Mouse (Mus musculus): ENCODE results near the gene Hist1h3b. TPM values are rescaled to one million over a fixed set of nuclear protein-coding genes. Genes with fewer than 3 reads are reported as not detected.
"Not testable (repeated sequence)": the region's sequence is repeated elsewhere in the genome, so short reads cannot be mapped to it uniquely, and the experiment has no call there.

Hist1h3b gene
- total RNA-seq, 2 experiments from 2014 or later = 14.2 to 14.3 TPM

- intact Hi-C loops (cut with DNase I) = loop anchor here (10.0 kb wide), 1 partner anchor 1706 kb away; the partner anchor contains the start of genes Hist1h2ag, Hist1h2bj and Hist1h4i
- DNase-seq = not testable (repeated sequence)
Measured at GRCm38 (mm10) chr13:23750839-23751477, 1.1 kb upstream of the Hist1h3b start, which contains the start of gene Hist1h2ab. TSS of gene Hist1h2ab (plus strand) at chr13:23751126.

- intact Hi-C loops (cut with DNase I) = loop anchor here (10.0 kb wide), 1 partner anchor 1707 kb away; the partner anchor contains the start of genes Hist1h2ag, Hist1h2bj and Hist1h4i
- no peak for DNase-seq
Measured at GRCm38 (mm10) chr13:23751478-23751956, 550 bp upstream of the Hist1h3b start.

GRCm38 (mm10) chr13:23752742-23753172, 690 bp downstream of the Hist1h3b start:
- intact Hi-C loops (cut with DNase I) = loop anchor here (10.0 kb wide), 1 partner anchor 1708 kb away; the partner anchor contains the start of genes Hist1h2ag, Hist1h2bj and Hist1h4i
- DNase-seq = no peak

- intact Hi-C loops (cut with DNase I) = loop anchor here (10.0 kb wide), 1 partner anchor 1709 kb away; the partner anchor contains the start of genes Hist1h2ag, Hist1h2bj and Hist1h4i
- DNase-seq = no peak
Measured at GRCm38 (mm10) chr13:23753314-23754078, 1.4 kb downstream of the Hist1h3b start.

GRCm38 (mm10) chr13:23755000-23755399, 2.9 kb downstream of the Hist1h3b start:
- no peak for DNase-seq
- intact Hi-C loops (cut with DNase I) = loop anchor here (10.0 kb wide), 1 partner anchor 1710 kb away; the partner anchor contains the start of genes Hist1h2ag, Hist1h2bj and Hist1h4i

GRCm38 (mm10) chr13:23756790-23757189, 4.7 kb downstream of the Hist1h3b start, which contains the start of gene Hist1h4b:
TSS of gene Hist1h4b (plus strand) at chr13:23757013.
- peak; percentile 47 to 70 for DNase-seq
- intact Hi-C loops (cut with DNase I) = loop anchor here (10.0 kb wide), 1 partner anchor 1712 kb away; the partner anchor contains the start of genes Hist1h2ag, Hist1h2bj and Hist1h4i

GRCm38 (mm10) chr13:23757211-23757773, 5.2 kb downstream of the Hist1h3b start:
- no peak for DNase-seq
- intact Hi-C loops (cut with DNase I) = loop anchor here (10.0 kb wide), 1 partner anchor 1712 kb away; the partner anchor contains the start of genes Hist1h2ag, Hist1h2bj and Hist1h4i

DNA sequence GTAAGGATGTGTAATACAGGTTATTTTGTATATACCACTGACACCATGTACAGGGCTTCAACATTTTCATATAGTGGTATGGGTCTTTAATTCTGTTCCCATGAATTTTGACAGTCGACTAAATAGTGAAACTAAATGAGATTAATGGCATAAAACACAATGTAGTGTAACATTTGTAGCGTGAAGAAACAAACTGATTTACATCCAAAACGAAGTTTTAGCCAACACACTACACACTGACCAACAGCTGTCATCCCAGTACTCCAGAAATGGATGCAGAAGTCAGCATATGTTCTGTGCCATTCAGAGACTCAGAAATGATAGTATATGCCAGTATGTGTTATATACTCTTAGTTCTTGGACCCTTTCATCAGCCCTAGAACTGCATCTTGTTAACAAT, 5.9 kb downstream of the Hist1h3b start:
- no peak for DNase-seq
- intact Hi-C loops (cut with DNase I) = loop anchor here (10.0 kb wide), 1 partner anchor 1713 kb away; the partner anchor contains the start of genes Hist1h2ag, Hist1h2bj and Hist1h4i

DNA sequence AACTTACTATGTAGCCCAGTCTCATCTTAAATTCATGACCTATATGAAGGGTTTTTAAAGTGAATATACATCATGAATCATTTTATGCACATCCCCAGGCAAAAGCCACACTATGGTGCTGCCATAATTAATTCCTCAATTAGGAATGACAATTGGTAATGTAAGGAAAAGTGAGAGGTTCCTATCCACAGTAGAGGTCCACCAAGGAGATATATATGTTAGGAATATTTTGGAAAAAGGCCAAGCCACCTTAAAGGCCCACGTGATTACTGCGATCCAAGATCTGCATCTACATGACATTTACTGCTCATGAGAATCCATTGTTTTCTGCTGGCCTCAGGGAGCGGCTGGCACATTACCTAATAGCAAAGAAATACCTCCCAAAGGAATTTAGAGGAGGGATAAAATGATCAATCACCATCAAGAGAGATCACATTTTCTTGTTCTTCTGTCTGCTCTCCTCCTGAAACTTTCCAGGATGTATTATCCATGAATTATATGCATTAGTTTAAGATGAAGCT, 7.2 kb downstream of the Hist1h3b start:
- intact Hi-C loops (cut with DNase I) = loop anchor here (10.0 kb wide), 1 partner anchor 1715 kb away; the partner anchor contains the start of genes Hist1h2ag, Hist1h2bj and Hist1h4i

DNA sequence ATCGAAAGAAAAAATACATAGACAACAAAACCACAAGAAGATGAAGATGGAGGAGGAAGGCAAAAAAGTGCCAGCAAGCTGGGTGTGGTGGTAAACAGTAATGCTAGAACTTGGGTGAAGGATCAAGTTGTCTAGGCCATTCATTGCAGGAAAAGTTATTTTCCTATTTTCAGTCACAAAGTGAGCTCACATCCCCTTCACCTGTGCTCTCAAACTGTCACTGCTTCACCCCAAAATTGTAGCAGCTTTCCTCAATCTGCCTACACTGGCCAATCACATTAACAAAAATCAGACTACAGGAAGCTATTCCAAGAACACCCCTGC, 7.8 kb downstream of the Hist1h3b start:
- intact Hi-C loops (cut with DNase I) = loop anchor here (10.0 kb wide), 1 partner anchor 1715 kb away; the partner anchor contains the start of genes Hist1h2ag, Hist1h2bj and Hist1h4i
- no peak for DNase-seq

More for the DNA sequence above, 7.2 kb downstream of the Hist1h3b start:
- no peak for DNase-seq

DNA sequence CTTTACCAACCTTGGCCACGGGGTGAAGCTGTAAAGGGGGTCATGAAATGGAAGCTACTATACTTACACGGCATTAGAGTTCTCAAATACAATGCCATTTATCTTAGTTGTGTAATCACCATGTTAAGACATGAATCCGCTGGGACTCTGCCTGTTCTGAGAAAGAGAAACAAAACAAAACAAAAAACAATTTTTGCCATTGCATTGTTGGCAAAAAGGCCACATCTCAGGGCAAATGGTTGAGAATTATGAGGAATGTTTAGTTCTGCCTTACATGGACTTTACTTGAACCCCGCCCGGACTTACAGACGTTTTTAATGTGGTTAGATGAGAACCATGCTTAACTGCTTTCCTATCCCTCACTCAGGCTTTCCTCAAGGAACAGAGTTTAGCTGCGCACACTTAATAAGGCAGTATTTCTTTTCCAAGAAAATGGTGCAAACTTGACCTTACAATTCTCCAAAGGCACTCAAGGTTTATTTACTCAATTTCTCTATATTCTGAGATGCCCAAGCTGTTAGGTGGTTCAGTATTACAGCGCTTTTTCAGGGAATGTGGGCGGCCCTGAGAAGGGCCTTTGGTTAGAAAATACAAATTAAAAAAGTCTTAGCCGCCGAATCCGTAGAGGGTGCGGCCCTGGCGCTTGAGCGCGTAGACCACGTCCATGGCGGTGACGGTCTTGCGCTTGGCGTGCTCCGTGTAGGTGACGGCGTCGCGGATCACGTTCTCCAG, 8.3 kb downstream of the Hist1h3b start:
- intact Hi-C loops (cut with DNase I) = no loop called here
- no peak for DNase-seq

DNA sequence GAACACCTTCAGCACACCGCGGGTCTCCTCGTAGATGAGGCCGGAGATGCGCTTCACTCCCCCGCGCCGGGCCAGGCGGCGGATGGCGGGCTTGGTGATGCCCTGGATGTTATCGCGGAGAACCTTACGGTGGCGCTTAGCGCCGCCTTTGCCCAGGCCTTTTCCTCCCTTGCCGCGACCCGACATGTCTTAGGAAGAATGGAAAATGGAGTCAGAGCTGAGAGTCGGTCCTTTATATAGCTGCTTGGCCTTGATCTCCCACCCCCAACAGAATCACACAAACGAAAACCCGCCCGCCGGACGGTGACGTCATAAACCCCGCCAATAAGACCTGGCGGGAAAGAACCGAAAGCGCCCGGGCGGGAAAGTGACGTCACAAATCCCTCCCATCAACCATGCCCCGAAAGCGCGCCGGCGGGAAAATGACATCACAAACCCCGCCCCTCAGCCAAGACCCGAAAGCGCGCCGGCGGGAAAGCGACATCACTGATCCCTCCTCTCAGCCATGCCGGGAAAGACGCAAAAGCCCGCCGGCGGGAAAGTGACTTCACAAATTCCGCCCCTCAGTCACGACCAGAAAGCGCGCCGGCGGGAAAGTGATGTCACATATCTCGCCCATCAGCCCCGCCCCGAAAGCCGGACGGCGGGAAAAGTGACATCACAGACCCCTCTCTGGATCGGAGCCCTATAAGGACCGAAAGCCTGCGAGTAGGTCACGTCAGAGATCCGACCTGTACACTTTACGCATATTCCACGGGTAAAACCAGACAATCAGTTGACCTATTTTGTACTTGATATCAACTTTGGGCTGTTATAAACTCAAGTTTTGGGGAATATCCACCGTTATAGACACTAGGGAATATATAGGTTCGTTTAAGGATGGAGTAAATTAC, 9.2 kb downstream of the Hist1h3b start, which contains the start of gene Hist1h4a:
Gene Hist1h4a (minus strand): TSS at position 259 of the 893 bp plus-strand sequence.
- peak; percentile 93 to 96 for DNase-seq
- intact Hi-C loops (cut with DNase I) = no loop called here

- intact Hi-C loops (cut with DNase I) = not testable (repeated sequence)
- peak in 1 of 2 experiments; percentile 46 for DNase-seq
Measured at GRCm38 (mm10) chr13:23761871-23762821, 10.1 kb downstream of the Hist1h3b start, which contains the start of gene Hist1h3a. TSS of gene Hist1h3a (minus strand) at chr13:23762386.

- no peak for DNase-seq
- intact Hi-C loops (cut with DNase I) = no loop called here
Measured at GRCm38 (mm10) chr13:23763242-23763585, 11.1 kb downstream of the Hist1h3b start.

DNA sequence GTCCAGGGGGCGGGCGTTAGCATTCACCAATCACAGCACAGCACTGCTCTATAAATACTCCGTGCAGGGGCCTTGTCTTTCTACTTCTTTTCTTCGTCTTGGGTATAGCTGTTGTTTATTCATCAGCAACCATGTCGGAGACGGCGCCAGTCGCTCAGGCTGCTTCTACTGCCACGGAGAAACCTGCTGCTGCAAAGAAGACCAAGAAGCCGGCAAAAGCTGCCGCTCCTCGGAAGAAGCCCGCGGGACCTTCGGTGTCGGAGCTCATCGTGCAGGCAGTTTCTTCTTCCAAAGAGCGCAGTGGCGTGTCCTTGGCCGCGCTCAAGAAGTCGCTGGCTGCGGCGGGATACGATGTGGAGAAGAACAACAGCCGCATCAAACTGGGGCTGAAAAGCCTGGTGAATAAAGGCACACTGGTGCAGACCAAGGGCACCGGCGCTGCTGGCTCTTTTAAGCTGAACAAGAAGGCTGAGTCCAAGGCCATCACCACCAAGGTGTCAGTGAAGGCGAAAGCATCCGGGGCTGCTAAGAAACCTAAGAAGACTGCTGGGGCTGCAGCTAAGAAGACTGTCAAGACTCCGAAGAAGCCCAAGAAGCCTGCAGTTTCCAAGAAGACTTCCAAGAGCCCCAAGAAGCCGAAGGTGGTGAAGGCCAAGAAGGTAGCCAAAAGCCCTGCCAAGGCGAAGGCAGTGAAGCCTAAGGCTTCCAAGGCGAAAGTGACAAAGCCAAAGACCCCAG, 11.7 kb downstream of the Hist1h3b start, which contains the start of gene Hist1h1a:
Gene Hist1h1a (plus strand): TSS at position 81 of the 738 bp plus-strand sequence.
- peak; percentile 65 to 67 for DNase-seq
- intact Hi-C loops (cut with DNase I) = no loop called here
